Mouse (Mus musculus) adrenal gland, adult 18-20 months (tissue): Measurements from ENCODE around the gene Edc3. TPM values are rescaled to one million over a fixed set of nuclear protein-coding genes. Genes with fewer than 3 reads are reported as not detected.
"Not testable (repeated sequence)": the region's sequence is repeated elsewhere in the genome, so short reads cannot be mapped to it uniquely, and the experiment has no call there.

ENCODE experiments used
- DNase-seq, 2 experiments: peaks; one replicate each; pipeline ENCODE4 v3.0.0; 2021 to 2022; ENCODE audit warnings: low spot score in 2 of 2
- total RNA-seq, 2 experiments: library from RNA; stranded (reverse); gene quantifications; 1 replicate in 1 of 2; 2 replicates in 1 of 2; pipeline ENCODE4 v1.2.3; 2021

Edc3 gene
- total RNA-seq, 2 experiments from 2014 or later = 7.1 to 8.7 TPM

DNA sequence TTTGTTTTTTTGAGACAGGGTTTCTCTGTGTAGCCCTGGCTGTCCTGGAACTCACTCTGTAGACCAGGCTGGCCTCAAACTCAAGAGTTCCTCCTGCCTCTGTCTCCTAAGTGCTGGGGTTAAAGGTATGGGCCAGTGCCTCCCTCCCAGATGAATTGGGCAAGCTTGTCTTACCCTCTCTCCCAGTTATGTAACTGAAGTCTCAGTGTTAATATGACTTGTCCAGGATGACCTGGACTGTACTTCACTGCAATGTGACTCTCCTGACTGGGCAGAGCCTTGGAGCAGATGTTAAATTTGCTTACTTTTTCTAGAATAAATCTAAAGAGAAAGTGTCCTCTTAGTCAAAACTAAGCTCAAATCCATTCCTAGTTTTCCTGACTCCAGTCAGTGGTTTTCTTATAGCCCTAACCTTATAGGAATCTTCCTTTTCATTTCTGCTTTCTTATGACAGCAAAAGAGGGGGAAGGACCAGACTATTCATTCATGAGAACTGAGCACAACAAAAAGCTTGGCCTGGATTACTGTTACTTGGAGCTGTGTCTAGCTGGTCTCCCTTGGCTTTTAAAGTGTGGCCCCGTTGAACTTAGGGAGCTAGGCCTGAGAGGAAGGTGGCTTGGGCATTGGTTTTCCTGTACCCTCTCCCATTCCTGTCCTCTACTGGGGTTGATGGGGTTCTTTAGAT, 9.7 kb upstream of the Edc3 start:
- no peak for DNase-seq

DNA sequence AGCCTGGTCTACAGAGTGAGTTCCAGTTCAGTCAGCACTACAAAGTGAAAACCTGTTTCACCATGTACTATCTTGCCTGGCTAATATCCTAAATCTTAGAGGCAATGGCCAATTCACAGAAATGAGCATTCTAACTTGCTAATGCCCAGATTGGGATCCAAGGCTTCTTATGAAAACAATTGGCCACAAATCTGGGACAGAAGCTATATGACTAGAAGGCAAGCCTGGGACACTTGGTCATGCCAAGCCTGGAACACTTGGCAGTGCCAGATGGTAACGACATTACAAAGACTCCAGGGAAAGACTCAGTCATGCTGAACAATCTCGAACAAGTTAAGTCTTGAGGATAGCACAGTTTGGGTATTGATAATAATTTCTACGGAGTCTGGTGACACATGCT, 1.8 kb upstream of the Edc3 start:
- no peak for DNase-seq

DNA sequence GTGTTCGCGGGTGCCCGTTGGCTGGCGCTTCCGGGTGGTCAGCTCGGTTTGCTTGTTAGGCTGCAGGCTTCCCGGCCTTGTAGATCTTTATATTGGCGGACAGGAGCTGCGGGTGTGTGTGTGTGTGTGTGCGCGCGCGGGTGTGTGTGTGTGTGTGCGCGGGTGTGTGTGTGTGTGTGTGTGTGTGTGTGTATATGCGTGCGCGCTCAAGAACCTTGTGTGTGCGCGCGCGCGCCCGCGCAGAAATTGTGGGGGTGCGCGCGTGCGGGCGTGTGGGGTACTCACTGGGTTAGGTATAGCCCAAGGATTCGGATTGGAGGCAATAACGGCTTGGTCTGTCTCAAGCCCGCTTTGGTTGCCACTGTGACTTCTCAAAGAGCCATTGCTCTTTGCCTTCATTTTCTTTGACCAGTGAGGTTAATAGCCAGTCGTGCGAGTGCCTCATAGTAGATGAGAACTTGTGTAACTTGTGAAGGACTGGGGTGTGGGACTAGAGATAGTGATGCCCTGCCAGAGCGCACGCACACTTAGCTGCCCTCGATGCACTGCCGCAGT, 457 bp downstream of the Edc3 start:
- peak; percentile 26 to 46 for DNase-seq

DNA sequence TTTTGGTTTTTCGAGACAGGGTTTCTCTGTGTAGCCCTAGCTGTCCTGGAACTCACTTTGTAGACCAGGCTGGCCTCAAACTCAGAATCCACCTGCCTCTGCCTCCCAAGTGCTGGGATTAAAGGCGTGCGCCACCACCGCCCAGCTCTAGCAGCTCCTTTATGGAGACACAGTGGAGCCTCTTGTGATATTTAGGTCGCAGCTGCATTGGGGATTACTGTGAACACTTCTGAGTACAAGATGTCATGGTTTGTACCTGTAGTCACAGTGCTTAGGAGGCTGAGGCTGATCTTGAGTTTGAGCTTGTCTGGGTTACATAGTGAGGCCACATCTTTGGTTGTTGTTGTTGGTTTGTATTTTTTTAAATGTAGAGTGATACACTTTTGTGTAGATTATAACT, 1.9 kb downstream of the Edc3 start:
- not testable (repeated sequence) for DNase-seq

DNA sequence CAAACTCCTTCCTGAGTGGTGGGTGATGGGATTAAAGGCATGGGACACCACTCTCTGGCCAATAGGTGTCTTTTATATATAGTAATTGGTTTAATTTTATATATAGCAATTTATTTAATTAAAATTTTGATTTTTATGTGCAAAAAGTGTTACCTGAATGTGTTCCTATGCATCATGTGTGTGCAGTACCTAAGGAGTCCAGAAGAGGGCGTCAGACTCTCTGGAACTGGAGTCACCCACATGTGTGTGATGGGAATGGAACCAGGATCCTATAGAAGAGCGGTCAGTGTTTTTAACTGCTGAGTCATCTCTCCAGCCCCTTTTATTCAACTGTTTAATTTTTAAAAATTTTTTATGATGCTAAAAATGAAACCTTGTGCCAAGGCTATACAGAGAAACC, 3.9 kb downstream of the Edc3 start:
- DNase-seq = no peak

DNA sequence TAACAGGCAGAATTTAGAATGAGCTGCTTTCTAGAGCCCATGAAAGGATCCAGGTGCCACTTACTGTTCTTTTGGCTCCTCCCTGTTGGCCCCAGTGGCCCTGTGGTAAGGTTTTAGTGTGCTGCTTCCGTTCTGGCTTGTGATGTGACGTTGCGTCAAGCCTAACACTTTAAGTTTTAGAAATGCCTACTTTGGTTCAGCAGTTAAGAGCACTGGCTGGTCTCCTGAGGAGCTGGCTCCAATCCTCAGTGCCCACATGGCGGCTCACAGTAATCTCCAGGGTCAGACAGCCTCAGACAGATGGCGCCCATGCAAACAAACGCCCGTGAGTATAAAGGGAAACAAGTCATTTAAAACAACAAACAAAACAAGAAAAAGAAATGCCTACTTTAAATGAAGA, 10.1 kb downstream of the Edc3 start:
- no peak for DNase-seq

DNA sequence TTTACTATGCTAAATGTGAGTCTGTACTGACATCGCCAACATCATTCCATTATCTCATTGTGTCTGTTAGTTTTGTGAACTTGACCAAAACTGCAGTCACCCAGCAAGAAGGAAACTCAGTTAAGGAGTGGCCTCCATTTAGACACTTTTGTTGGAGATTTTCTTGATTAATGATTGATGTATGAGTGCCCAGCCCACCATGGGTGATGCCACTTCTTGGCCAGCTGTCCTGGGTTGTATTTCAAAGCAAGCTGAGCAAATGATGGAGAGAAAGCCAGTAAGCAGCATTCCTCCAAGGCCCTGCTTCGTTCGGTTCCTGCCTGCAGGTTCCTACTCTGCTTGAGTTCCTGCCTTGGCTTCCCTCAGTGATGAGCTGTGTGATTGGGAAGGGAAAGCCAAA, 12.4 kb downstream of the Edc3 start:
- no peak for DNase-seq

DNA sequence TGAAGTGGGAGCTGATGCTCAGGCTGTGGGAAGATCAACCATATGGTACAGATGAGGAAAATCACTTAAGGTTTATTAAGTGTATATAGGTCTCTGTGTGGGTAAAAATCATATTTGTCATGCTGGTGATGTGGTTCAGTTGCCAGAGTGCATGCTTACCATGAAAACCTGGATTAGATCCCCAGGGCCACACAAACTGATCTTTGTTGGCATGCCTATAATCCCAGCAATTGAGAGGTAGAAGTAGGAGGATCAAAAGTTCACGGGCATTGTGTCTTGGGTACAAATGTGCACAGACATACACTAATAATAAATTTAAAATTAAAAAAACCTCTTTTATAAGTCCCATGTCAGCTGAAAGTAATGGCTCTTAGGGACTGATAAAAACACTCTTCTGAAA, 14.0 kb downstream of the Edc3 start:
- no peak for DNase-seq

DNA sequence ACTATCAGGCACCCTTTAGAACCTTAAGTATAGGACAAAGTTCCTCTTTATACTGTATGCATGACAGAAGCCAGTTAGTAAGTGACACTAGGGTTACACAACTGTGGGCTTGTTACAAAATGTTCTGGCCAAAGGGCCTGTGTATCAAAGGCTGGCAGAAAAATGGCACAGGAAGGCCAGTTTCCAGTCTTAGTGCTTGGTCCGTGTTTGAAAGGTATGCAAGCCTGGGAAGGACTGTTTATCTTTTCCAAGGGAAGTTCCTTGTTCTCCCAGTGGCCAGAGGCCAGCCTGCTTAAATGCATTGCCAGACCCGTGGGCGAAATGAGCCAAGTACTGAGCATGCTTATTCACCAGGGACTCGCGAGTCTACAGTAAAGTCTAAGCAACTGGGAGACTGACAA, 15.0 kb downstream of the Edc3 start:
- DNase-seq = peak; percentile 12 to 31

DNA sequence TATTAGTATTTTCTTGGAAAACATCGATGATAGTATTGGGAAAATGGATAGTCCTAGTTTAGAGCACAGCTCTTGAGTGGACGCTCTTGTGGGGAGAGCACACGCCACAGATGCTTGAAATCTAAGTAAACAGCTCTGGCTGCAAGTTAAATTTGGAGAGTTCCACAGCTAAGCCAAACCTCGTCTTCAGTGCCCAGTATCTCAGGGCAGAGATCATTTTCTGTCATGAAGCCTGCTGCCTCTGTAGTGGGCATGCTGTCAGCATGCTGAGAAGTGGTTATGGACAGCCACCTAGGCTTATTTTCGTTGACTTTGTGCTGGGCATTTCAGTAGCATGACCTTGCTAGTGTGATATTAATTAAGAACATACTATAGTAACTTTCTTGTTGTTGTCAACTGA, 15.5 kb downstream of the Edc3 start:
- no peak for DNase-seq

DNA sequence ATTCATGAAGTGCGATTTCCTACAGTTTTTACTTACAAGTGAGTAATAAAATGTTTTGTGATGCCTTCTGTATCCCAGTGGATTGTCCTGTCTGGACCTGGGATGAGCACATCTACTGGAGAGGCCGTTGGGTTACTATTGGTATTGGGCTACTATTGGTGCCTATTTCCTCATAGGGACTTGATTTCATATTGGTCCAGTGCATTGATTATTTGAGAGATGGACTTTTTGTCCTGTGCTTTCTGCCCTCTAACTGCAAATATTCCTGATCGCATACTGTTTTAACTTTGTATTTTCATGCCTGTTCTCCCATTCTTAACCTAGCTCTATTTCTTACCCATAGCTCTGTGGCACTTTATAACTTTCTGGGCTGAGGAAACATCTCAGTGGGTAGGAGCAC, 16.4 kb downstream of the Edc3 start:
- no peak for DNase-seq

DNA sequence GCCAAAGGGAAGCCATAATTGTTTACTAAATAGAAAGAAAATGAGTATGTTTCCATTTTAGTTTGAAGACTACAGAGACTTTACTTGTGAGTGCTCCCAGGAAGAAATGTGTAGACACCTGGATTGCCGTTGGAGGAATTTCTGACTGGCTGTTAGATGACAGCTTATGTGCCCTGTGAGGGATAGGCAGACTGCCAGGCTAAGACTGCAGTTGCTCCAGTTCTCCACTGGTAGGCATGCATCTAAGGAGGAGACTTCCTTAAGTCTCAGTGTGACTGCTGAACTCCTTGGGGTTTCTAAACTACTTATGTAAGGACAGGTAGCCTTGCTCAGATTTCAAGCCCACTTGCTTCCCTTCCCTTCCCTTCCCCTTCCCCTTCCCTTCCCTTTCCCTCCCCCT, 20.0 kb downstream of the Edc3 start:
- no peak for DNase-seq

DNA sequence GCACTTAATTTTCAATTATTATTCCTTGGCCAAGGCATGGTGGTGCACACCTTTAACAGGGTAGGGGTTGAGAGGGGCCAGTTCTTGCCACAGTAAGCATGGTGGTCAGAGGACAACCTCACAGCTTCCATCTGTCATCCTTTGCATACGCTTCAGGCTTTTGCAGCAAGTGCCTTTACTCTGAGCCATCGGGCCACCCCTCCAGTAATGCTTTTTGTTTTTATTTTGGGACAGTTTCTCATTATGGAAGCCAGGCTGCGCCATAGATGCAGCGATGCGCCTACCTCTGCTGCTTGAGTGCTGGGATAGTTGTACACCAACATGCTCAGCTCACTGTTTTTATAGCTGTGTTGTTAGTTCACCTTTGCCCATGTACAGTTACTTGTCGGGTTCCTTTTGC, 25.3 kb downstream of the Edc3 start:
- DNase-seq = no peak

DNA sequence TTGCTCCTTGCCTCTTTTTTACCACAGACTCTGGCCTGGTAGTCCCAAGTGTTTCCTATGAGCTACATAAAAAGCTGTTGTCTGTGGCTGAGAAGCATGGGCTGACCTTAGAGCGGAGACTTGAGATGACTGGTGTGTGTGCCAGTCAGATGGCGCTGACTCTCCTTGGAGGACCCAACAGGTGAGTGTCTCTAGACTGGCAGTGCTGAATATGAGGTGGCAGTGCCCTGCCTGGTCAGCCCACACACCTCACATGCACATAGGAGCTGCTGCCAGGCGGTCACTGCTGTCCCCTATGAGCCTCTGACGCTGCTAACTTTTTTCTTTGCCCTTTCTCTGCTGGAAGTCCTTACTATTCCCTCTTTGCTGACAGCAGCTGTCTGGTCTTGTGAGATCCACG, 31.5 kb downstream of the Edc3 start:
- peak in 1 of 2 experiments; percentile 15 for DNase-seq

DNA sequence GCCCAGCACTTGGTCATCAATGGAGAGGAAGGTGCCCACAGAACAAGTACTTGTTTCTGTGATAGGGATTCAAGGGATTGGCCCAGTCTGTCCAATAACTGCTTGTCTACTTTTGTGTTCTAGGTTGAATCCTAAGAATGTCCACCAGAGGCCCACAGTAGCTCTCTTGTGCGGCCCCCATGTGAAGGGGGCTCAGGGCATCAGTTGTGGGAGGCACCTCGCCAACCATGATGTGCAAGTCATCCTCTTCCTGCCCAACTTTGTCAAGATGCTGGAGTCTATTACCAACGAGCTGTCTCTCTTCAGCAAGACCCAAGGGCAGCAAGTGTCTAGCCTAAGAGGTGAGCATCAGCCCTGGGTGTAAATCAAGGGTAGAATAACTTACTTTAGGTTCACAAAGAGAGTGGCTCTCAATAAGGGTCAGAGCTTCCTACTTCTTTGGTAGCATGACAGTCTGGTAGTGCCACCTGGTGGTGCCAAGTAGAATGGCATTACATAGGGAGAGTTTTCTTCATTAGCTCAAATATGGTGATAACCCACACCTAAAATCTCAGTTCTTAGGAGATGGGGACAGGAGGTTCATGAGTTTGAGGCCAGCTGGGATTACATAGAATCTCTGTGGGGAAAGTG, 36.2 kb downstream of the Edc3 start:
- DNase-seq = peak; percentile 38 to 53

DNA sequence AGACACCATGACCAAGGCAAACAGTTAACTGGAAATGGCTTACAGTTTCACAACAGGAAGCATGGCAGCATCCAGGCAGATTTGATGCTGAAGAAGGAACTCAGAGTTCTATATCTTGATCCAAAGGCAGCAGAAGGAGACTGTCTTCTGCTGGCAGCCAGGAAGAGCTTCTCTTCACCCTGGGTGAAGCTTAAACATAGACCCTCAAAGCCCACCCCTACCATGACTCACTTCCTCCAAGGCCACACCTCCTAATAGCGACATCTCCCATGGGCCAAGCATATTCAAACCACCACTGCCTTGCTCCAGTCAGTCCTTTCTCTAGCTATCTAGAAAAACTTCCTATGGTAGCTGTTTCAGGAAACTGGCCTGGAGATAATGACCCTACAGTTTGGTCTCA, 38.7 kb downstream of the Edc3 start:
- DNase-seq = no peak

DNA sequence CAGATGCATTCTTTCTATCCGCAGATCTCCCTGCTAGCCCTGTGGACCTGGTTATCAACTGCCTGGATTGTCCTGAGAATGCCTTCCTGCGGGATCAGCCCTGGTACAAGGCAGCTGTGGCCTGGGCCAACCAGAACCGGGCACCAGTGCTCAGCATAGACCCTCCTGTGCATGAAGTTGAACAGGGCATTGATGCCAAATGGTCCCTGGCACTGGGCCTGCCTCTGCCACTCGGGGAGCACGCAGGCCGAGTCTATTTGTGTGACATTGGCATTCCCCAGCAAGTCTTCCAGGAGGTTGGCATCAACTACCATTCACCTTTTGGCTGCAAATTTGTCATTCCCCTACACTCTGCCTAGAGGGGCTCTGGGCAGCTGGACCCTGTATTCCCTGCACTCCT, 39.8 kb downstream of the Edc3 start:
- no peak for DNase-seq

DNA sequence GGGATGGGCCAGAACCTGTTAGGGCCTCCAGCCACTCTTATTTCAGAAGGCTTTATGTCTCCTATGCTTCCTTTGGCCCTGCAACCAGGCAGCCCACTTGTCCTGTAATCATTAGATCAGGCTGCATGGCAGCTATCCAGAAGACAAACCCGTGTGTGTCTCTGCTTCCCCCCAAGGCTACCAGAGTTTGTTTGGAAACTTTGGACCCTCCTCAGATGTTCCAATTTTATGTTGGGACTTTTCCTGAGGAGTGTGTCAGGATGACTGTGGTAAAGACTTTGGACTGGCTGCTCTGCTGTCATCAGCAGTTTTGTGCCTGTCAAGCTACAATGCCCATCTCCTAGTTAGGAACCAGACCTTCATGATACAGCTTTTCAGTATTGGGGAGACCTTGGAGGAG, 40.5 kb downstream of the Edc3 start:
- DNase-seq = no peak

DNA sequence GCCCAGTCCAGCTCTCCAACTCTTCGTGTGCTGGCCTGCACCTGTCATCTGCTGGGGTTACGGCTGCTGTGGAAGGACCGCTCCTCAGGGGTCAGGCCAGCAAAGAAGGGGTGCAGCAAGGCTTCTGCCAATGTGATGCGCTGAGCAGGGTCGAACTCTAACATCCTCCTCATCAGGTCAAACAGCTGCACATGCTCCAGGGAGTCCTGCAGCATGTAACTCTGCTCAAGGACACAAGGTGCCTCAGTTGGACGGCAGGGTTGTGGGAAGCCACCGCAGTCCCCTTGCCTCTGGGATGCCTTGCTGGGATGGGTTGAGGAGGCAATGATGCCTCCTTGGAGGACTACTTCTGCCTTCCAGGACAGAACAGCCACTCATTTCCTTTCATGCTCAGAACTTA, 42.6 kb downstream of the Edc3 start:
- DNase-seq = no peak

DNA sequence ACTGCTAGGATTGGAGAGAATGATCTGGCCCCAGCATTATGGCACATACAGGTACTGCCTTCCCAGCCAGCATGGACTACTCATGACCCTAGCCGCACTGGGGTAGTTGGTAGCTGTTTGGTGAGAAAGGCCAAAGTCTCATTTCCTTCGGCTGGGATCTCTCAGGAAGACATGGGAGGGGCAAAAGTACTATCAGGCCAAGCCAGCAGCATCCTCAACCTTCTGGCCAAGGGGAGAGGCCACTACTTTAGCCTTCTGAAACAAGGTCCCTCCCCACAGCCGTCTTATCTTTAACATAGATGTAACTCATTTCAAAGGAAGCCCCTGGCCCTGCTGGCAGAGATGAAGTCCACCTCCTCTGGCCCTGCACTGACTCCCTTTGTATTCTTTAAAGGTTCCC, 49.2 kb downstream of the Edc3 start:
- no peak for DNase-seq

DNA sequence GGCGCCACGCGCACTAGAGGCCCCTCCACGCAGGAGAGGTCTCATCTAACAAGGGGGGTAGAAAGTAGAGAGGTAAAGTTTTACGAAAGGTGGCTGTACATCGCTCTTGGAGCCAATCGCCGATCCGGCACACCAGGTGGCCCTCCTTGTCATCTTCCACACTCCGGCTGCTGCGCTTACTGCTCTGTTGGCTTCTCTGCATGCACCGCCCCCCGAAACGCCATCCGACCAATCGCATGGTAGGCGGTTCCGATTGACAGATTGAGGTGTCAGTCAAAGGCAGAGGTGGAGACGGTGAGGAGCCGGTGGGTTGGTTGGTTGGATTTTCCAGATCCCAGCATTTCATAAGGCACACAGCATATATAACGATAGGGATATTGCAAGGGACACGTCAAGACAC, 50.2 kb downstream of the Edc3 start:
- DNase-seq = no peak

DNA sequence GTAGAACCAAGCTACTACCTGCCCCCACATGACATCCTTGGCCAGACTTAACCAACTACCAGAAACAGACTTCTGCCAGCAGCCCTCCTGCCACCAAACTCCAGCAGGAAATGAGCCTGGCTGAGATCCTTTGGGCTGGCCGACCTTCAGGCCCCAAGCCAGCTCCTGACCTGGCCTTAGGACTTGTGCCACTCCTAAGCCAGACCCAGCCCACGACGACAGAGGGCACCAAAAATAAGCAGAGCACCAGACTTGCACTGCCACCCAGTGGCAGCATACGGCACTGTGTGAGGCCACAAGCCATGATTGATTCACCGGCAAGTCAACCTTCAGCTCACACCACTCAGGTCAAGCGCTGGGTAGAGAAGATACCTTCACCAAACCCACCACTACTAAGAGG, 50.9 kb downstream of the Edc3 start:
- DNase-seq = peak; percentile 75 to 76
